Mouse (Mus musculus): Measurements from ENCODE around the gene Hoxa7. TPM values are rescaled to one million over a fixed set of nuclear protein-coding genes. Genes with fewer than 3 reads are reported as not detected.

Gene Hoxa7
- total and polyA plus RNA-seq, 3 experiments, result 0.17 TPM; not detected in 2

DNA sequence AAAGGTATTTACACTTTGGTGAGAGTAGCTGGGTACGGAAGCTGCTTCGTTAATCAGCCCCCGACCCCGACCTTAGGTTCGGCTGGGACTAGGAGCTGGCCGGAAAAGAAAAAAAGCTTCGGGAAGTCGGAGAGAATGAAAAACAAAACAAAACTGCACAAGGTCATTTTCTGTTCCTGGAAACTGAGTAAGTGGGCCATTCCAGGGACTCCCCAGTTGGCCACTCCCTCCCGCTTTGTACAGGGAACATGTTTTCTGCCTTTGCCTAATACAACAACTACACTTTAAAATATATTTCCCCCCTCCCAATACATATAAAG, 45.0 kb upstream of the Hoxa7 start:
- Histone ChIP-seq H3K79me2 (ENCODE audit: control insufficient read depth, insufficient read depth, low read length, poor library complexity) (no peaks in the 10 kb centered on the region), H3K27me3 (ENCODE audit: control insufficient read depth in 1 of 2, insufficient read depth in 2 of 2, low read length in 2 of 2) (no peaks in the 10 kb centered on the region), H3K36me3 (ENCODE audit: control insufficient read depth in 1 of 2, insufficient read depth in 2 of 2, low read length in 2 of 2) (no peaks in the 10 kb centered on the region), H3K9me3 (replicated peaks; ENCODE audit: insufficient read depth, low read length) (no peaks in the 10 kb centered on the region), H3K9ac (ENCODE audit: control insufficient read depth, low read depth, low read length, poor library complexity, severe bottlenecking) (no peak overlapping the region), H3K27ac (ENCODE audit: control insufficient read depth, low read depth, low read length) (no peak overlapping the region), H3K4me3 (ENCODE audit: control insufficient read depth in 1 of 2, insufficient read depth in 1 of 2, low read depth in 2 of 2, low read length in 2 of 2) (no peak overlapping the region), H3K4me1 (ENCODE audit: control insufficient read depth in 1 of 2, insufficient read depth in 2 of 2, low read length in 2 of 2) (no peaks in the 10 kb centered on the region)
- DNase-seq (ENCODE audit: low read depth, low spot score), result no peak
- TF ChIP-seq MYC (IDR thresholded peaks at IDR 0.05; ENCODE audit: low read depth, low read length), result no peak
- no peak for TF ChIP-seq MEF2A (IDR thresholded peaks at IDR 0.05; ENCODE audit: extremely low read depth, insufficient replicate concordance, low read depth, low read length, poor library complexity, severe bottlenecking)
- no peak for TF ChIP-seq EP300 (IDR thresholded peaks at IDR 0.05; ENCODE audit: low read depth in 1 of 2, low read length in 2 of 2)
- TF ChIP-seq USF2 (IDR thresholded peaks at IDR 0.05; ENCODE audit: borderline replicate concordance in 1 of 2, insufficient read depth in 1 of 2, low read depth in 1 of 2, low read length in 2 of 2), result no peak
- TF ChIP-seq ZKSCAN1 (IDR thresholded peaks at IDR 0.05; ENCODE audit: low read depth, low read length), result no peak
- TF ChIP-seq JUND (IDR thresholded peaks at IDR 0.05; ENCODE audit: low read depth, low read length), result no peak
- no peak for TF ChIP-seq NELFE (IDR thresholded peaks at IDR 0.05; ENCODE audit: low read depth, low read length)
- no peak for TF ChIP-seq MAX (IDR thresholded peaks at IDR 0.05; ENCODE audit: low read length)
- TF ChIP-seq POLR2AphosphoS5 (IDR thresholded peaks at IDR 0.05; ENCODE audit: borderline replicate concordance, low read depth, low read length), result no peak
- no peak for TF ChIP-seq CTCF (IDR thresholded peaks at IDR 0.05 in 2 of 3, conservative IDR thresholded peaks at IDR 0.05 in 1 of 3; ENCODE audit: control insufficient read depth in 1 of 3, insufficient read depth in 1 of 3, low read depth in 2 of 3, low read length in 3 of 3, poor library complexity in 1 of 3, severe bottlenecking in 1 of 3)
- no peak for TF ChIP-seq MAZ (IDR thresholded peaks at IDR 0.05; ENCODE audit: low read depth, low read length)
- TF ChIP-seq SIN3A (IDR thresholded peaks at IDR 0.05; ENCODE audit: low read length), result no peak
- TF ChIP-seq ETS1 (IDR thresholded peaks at IDR 0.05; ENCODE audit: low read depth, low read length), result no peak
- no peak for TF ChIP-seq ZC3H11A (IDR thresholded peaks at IDR 0.05; ENCODE audit: low read depth, low read length)
- no peak for TF ChIP-seq UBTF (IDR thresholded peaks at IDR 0.05; ENCODE audit: borderline replicate concordance, insufficient read depth, low read depth, low read length)
- no peak for TF ChIP-seq TBP (IDR thresholded peaks at IDR 0.05; ENCODE audit: low read depth, low read length)

DNA sequence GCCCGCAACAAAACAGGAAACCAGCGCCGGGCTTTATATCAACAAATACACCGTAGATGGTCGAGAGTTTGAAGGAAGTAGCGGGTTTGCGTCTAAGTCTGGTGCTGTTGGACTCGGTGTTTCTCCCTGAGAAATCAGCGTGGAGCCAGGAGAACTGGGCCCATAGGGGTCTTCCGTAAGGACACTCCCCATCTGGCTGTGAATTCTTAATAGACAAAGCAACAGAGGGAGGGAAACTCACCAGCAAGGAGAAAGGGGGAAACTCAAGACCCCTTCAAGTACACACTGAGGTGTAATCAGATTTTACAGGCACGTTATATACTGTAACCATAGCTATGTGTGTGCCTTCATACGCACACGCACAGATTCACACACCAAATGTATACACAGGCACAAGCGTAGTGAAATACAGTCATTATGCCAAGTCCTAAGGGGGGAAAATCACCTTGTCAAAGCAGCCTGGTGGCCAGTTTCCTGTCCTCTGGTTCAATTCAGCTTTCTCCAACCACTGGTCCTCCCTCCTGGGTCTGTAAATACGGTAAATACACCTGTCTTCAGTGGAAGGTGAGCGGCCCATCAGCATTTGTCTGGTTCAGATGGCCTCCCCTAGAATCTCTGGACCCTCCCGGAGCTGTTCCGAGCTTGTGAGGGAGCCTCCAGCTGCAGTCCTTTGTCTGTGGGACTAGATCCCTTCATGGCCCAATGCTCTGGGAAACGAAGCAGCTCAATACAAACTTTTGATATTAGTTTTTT, 44.4 kb upstream of the Hoxa7 start:
- H3K27ac ChIP-seq (ENCODE audit: control insufficient read depth, low read depth, low read length), result no peak overlapping the region
- no peaks in the 10 kb centered on the region for H3K36me3 ChIP-seq (ENCODE audit: control insufficient read depth in 1 of 2, insufficient read depth in 2 of 2, low read length in 2 of 2)
- no peak overlapping the region for H3K4me3 ChIP-seq (ENCODE audit: control insufficient read depth in 1 of 2, insufficient read depth in 1 of 2, low read depth in 2 of 2, low read length in 2 of 2)
- H3K27me3 ChIP-seq (ENCODE audit: control insufficient read depth in 1 of 2, insufficient read depth in 2 of 2, low read length in 2 of 2), result no peaks in the 10 kb centered on the region
- TF ChIP-seq EP300 (IDR thresholded peaks at IDR 0.05; ENCODE audit: low read depth in 1 of 2, low read length in 2 of 2), result no peak
- no peak for TF ChIP-seq POLR2AphosphoS5 (IDR thresholded peaks at IDR 0.05; ENCODE audit: borderline replicate concordance, low read depth, low read length)
- no peak for TF ChIP-seq ZC3H11A (IDR thresholded peaks at IDR 0.05; ENCODE audit: low read depth, low read length)
- no peak for TF ChIP-seq ZMIZ1 (IDR thresholded peaks at IDR 0.05; ENCODE audit: low read depth, low read length)
- no peaks in the 10 kb centered on the region for H3K9me3 ChIP-seq (replicated peaks; ENCODE audit: insufficient read depth, low read length)
- H3K4me1 ChIP-seq (ENCODE audit: control insufficient read depth in 1 of 2, insufficient read depth in 2 of 2, low read length in 2 of 2), result no peaks in the 10 kb centered on the region
- no peak overlapping the region for H3K9ac ChIP-seq (ENCODE audit: control insufficient read depth, low read depth, low read length, poor library complexity, severe bottlenecking)
- no peak for DNase-seq (ENCODE audit: low read depth, low spot score)
- no peaks in the 10 kb centered on the region for H3K79me2 ChIP-seq (ENCODE audit: control insufficient read depth, insufficient read depth, low read length, poor library complexity)
